Mouse (Mus musculus) limb, embryonic 12.5 days (tissue): ENCODE measurements at regions not wholly inside any gene's neighbourhood (a gene's known extent, or its start where the extent isn't known, plus 50 kb on each side); places are given as distances from the start of the nearest gene placed in this dataset.

Experiments
- ATAC-seq: fragments of 200-750 bp; cut with Nextera tagmentation; 2 replicates; pipeline ENCODE4 v1.8.0; 2017; ENCODE audit warnings: low read depth, moderate TSS enrichment; ENCODE audit not compliant: insufficient number of reproducible peaks, insufficient read depth, low FRiP score, low TSS enrichment
- H3K27ac ChIP-seq: fragments of 300-500 bp; sonication (generic); 2 replicates; pipeline ENCODE4 v1.5.1; 2016; ENCODE audit warnings: mild to moderate bottlenecking, moderate library complexity
- H3K27me3 ChIP-seq: fragments of 300-500 bp; sonication (generic); 2 replicates; pipeline ENCODE4 v1.6.1; 2016; ENCODE audit warnings: mild to moderate bottlenecking, moderate library complexity
- H3K36me3 ChIP-seq: fragments of 300-500 bp; sonication (generic); 2 replicates; pipeline ENCODE4 v1.6.1; 2016; ENCODE audit warnings: mild to moderate bottlenecking, moderate library complexity
- H3K4me1 ChIP-seq: fragments of 300-500 bp; sonication (generic); replicated peaks from 2 replicates; pipeline ENCODE4 v1.6.1; 2016
- H3K4me2 ChIP-seq: fragments of 300-500 bp; sonication (generic); 2 replicates; pipeline ENCODE4 v1.6.1; 2016; ENCODE audit warnings: mild to moderate bottlenecking, moderate library complexity
- H3K4me3 ChIP-seq: fragments of 300-500 bp; sonication (generic); replicated peaks from 2 replicates; pipeline ENCODE4 v1.5.1; 2016; ENCODE audit warnings: mild to moderate bottlenecking
- H3K9ac ChIP-seq: fragments of 300-500 bp; sonication (generic); replicated peaks from 2 replicates; pipeline ENCODE4 v1.6.1; 2016; ENCODE audit warnings: mild to moderate bottlenecking, moderate library complexity
- H3K9me3 ChIP-seq: fragments of 300-500 bp; sonication (generic); 2 replicates; pipeline ENCODE4 v1.6.1; 2016; ENCODE audit warnings: mild to moderate bottlenecking, moderate library complexity
- WGBS: fragments of 180-500 bp; shearing (Covaris S2); methylation state at CpG from one replicate; pipeline ENCODE4 v1.1.7; 2016; 5-methylcytosine and 5-hydroxymethylcytosine counted together

DNA sequence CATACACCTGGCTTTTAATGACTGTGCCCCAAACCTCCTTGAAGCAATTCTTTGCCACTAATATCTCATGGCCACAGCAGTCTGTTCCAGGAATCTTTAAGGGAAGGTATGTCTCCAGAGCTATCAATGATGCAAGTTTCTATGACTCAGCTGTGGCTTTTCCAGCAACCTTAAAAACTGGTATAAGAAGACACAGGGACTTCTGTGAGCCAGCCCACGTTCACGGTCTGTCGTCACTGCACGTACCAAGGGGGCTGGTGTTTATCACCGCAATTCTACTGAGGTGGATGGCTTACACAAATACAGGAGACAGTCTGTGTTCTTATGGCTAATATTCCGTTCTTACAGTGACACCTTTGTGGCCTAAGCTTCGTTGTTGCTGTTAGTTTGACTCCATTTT is 234.9 kb downstream of the Etnk1 start:
- H3K9me3 ChIP-seq: no peaks in the 10 kb centered on the region
- ATAC-seq: no peak
- H3K4me2 ChIP-seq: no peak overlapping the region
- no peaks in the 10 kb centered on the region for H3K4me1 ChIP-seq
- no peak overlapping the region for H3K9ac ChIP-seq
- H3K27me3 ChIP-seq: peaks cover 4% of the 10 kb centered on the region; the same call in 1 of the 2 replicates
- no peak overlapping the region for H3K27ac ChIP-seq
- H3K36me3 ChIP-seq: no peaks in the 10 kb centered on the region
- H3K4me3 ChIP-seq: no peak overlapping the region
- WGBS: 84% methylated on average over 7 of the region's 7 CpGs

DNA sequence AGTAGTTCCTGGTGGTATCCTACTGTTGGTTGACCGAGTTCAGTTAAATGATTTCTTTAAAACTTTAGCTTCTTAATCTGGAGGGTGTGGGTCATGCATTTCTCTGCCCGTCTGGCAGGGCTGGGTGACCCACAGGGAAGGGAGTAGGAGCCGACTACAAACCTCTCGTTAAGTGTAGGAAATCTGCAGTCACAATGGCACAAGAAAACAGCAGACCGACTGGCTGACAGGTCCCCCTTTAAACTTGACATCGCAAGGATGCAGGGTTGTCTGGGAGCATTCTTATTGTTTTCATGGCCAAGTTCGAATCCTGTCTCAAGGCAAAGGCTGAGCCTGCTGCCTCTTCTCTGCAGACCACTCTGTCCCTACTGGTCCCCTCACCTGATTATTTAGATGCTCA is 235.7 kb downstream of the Etnk1 start:
- Histone ChIP-seq H3K27ac (no peak overlapping the region), H3K4me1 (no peaks in the 10 kb centered on the region), H3K27me3 (peaks cover 4% of the 10 kb centered on the region; the same call in 1 of the 2 replicates), H3K9me3 (no peaks in the 10 kb centered on the region), H3K36me3 (no peaks in the 10 kb centered on the region), H3K4me2 (no peak overlapping the region), H3K4me3 (no peak overlapping the region), H3K9ac (no peak overlapping the region)
- 64% methylated on average over 7 of the region's 7 CpGs for WGBS
- no peak for ATAC-seq

DNA sequence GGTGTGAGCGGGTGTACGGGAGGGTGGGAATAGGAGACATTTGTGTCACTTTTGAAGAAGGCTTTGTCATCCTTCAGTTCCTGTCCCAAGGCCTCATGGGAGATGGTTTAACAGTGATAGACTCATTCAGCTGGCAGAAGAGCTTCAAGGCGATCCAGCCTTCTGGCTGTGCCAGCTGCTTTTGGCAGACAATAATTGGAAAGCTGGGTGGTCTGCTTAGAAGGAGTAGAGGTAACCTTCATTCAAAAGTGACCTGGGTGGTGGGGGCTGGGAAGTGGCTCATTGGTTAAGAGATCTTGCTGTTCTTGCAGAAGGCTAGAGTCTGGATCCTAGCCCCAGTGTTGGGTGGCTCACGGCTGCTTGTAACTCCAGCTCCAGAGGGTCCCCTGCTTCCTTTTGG is 237.5 kb downstream of the Etnk1 start:
- Histone ChIP-seq H3K9me3 (no peaks in the 10 kb centered on the region), H3K4me2 (no peak overlapping the region), H3K4me3 (no peak overlapping the region), H3K27me3 (peaks cover 4% of the 10 kb centered on the region; the same call in 1 of the 2 replicates), H3K27ac (no peak overlapping the region), H3K36me3 (no peaks in the 10 kb centered on the region), H3K9ac (no peak overlapping the region), H3K4me1 (no peaks in the 10 kb centered on the region)
- 95% methylated on average over 4 of the region's 4 CpGs for WGBS
- ATAC-seq: no peak

DNA sequence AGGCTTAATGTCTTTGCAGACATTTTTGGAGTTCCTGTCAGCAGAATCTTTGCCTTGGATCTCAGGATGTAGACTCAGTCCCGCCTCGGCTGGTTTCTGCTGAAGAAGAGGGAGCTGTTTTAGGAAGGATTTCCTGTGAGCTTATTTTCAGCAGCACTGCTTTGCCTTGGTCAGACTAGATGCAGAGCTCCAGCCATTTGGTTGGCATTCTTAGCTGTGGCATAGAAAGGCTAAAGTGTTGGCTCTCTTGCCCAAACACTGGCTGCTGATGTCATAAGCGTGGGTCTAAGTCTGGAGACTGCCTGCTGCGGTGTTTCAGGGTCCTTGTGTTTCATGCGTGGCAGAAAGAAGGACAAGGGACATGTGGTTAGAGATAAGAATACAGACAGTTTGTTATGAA is 245.0 kb downstream of the Etnk1 start:
- Histone ChIP-seq H3K4me1 (no peaks in the 10 kb centered on the region), H3K4me2 (no peak overlapping the region), H3K9ac (no peak overlapping the region), H3K4me3 (no peak overlapping the region), H3K27me3 (no peaks in the 10 kb centered on the region; the same call in 1 of the 2 replicates), H3K27ac (no peak overlapping the region), H3K36me3 (no peaks in the 10 kb centered on the region), H3K9me3 (peaks cover 3% of the 10 kb centered on the region; the same call in 1 of the 2 replicates)
- ATAC-seq: no peak
- 90% methylated on average over 5 of the region's 5 CpGs for WGBS

DNA sequence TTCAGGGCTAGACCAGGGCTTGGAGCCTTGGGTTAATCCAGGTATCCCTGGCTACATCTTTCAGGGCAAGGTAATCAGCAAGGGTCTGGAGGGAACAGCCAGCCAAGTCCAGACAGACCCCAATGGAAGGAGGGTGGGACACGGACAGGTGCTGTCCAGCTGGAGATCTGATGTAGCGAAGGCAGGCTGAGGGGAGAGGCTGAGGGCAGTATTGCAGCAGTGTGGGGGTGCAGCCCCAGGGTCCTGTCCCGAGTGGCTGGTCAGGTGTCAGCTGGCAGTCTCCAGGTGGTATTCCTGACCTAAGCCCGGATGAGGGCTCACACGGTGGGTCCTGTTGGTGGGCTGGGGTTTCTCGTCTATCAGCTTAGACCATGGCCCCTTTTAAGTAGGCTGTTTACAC is 245.7 kb downstream of the Etnk1 start:
- no peaks in the 10 kb centered on the region for H3K36me3 ChIP-seq
- H3K4me2 ChIP-seq: no peak overlapping the region
- no peak overlapping the region for H3K27ac ChIP-seq
- no peaks in the 10 kb centered on the region for H3K4me1 ChIP-seq
- WGBS: 80% methylated on average over 6 of the region's 6 CpGs
- H3K9ac ChIP-seq: no peak overlapping the region
- H3K4me3 ChIP-seq: no peak overlapping the region
- H3K27me3 ChIP-seq: no peaks in the 10 kb centered on the region; the same call in 1 of the 2 replicates
- ATAC-seq: no peak
- H3K9me3 ChIP-seq: peaks cover 6% of the 10 kb centered on the region; the same call in 1 of the 2 replicates

DNA sequence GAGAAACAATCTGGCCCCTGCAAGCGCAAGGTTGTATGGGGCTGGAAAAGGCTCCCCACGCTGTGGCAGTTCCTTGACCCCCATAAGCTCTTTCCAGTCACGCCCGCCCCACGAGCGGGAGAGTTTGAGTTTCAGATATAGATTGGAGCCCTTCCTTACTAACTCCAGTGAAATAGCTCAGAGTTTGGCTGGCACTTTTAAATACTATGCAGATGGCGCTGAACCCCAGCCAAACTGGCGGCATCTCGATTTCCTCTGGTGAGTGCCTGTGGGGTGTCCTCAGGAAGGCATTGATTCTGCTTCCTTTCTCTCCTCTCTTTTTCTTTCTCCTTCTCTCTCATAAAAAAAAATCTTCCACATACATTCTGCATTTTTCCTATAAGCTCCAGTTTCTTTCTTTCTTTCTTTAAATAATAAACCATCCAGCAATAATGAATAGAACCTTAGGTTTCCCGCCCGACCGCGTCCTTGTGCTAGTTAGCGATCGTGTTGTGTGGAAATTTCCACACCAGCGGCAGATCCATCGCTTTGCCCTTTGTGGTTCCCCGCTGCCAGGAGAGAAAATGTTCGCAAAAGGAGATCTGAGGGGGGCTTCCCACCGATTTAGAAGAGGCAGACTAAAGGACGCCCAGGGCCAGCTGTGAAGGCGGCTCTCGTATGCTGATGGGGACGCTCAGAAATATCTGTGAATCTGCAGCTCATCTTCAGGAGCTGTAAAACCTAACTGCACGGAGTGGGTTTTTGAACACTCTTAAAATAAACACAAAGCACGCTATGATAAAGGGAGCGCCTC is 247.8 kb downstream of the Etnk1 start:
- 84% methylated on average over 27 of the region's 27 CpGs for WGBS
- Histone ChIP-seq H3K4me1 (0 out of 2 replicates have a peak, but pooled peaks cover under 1% of the 10 kb centered on the region), H3K27ac (no peak overlapping the region), H3K36me3 (no peaks in the 10 kb centered on the region), H3K4me3 (no peak overlapping the region), H3K27me3 (no peaks in the 10 kb centered on the region), H3K9ac (no peak overlapping the region), H3K4me2 (no peak overlapping the region), H3K9me3 (peaks cover 8% of the 10 kb centered on the region; the same call in 1 of the 2 replicates)
- ATAC-seq: no peak

DNA sequence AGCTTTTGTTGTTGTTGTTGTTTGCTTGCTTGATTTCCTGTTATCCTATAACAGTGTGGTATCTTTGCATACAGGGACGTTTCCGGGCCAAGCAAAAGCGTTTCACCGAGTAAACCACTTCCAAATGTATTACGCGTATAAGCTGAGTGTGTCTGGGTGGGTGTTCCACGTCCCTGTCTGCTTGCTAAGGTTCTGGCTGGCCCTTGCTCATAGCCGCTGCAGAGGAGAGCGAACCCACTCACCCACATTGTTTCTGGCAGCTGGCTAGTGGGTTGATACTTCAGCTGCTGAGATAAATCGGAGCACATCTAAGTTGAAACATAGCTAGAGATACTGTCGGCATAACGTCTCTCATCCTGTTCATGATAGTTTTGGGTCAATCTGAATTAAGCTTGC is 248.4 kb downstream of the Etnk1 start:
- Histone ChIP-seq H3K4me3 (no peak overlapping the region), H3K36me3 (no peaks in the 10 kb centered on the region), H3K9ac (no peak overlapping the region), H3K4me1 (0 out of 2 replicates have a peak, but pooled peaks cover 3% of the 10 kb centered on the region), H3K9me3 (peaks cover 8% of the 10 kb centered on the region; the same call in 1 of the 2 replicates), H3K27ac (no peak overlapping the region), H3K4me2 (no peak overlapping the region), H3K27me3 (no peaks in the 10 kb centered on the region)
- ATAC-seq: no peak
- 85% methylated on average over 12 of the region's 12 CpGs for WGBS

DNA sequence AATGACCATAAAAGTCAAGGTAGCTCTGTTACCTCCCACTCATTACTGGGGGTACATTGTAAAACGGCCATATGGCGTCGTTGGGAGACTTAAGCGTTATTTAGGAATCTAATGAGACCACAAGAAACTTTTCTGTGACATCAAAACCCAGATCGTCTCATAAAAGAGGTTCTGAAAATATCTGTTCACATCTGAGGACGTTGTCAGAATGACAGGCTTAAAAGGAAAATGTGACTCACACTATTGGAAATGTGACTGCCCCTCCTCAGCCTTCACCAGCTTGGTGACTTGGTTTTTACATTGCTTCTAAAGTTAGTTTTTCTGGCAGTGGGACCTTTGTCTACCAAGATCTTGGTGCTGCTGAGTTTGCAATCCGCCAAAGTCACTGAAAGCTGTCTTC is 252.9 kb downstream of the Etnk1 start:
- Histone ChIP-seq H3K27ac (peak overlapping the region; percentile 18; the same call in 1 of the 2 replicates), H3K4me1 (0 out of 2 replicates have a peak, but pooled peaks cover 3% of the 10 kb centered on the region), H3K4me3 (no peak overlapping the region), H3K36me3 (no peaks in the 10 kb centered on the region), H3K27me3 (0 out of 2 replicates have a peak, but pooled peaks cover 4% of the 10 kb centered on the region), H3K9ac (no peak overlapping the region), H3K4me2 (no peak overlapping the region), H3K9me3 (peaks cover 8% of the 10 kb centered on the region; the same call in 1 of the 2 replicates)
- 56% methylated on average over 7 of the region's 7 CpGs for WGBS
- ATAC-seq: no peak

DNA sequence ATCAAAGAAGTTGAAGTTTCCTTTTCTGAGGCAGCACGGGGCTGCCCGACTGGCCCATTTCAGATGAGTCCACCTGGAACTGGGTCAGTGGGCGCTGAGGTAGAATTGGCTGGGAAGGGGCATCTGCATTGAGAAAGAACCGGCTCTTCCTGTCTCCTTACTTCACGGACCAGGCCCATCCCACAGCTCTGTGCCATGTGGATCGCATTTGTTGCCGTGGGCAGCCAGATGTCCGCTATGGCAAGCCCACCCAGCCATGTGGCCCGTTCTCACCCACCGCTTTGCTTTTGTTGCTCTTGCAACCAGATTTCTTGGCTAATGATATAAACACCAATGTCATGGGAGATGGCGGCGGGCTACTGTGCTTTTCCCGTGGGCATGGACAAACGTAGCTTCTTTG is 256.0 kb downstream of the Etnk1 start:
- WGBS: 84% methylated on average over 14 of the region's 14 CpGs
- Histone ChIP-seq H3K4me1 (peaks cover 3% of the 10 kb centered on the region; the same call in 1 of the 2 replicates), H3K4me3 (no peak overlapping the region), H3K9ac (no peak overlapping the region), H3K4me2 (no peak overlapping the region), H3K27ac (0 out of 2 replicates have a peak overlapping the region, but pooled peaks have one; percentile 4), H3K27me3 (0 out of 2 replicates have a peak, but pooled peaks cover 11% of the 10 kb centered on the region), H3K36me3 (no peaks in the 10 kb centered on the region), H3K9me3 (no peaks in the 10 kb centered on the region)
- no peak for ATAC-seq

DNA sequence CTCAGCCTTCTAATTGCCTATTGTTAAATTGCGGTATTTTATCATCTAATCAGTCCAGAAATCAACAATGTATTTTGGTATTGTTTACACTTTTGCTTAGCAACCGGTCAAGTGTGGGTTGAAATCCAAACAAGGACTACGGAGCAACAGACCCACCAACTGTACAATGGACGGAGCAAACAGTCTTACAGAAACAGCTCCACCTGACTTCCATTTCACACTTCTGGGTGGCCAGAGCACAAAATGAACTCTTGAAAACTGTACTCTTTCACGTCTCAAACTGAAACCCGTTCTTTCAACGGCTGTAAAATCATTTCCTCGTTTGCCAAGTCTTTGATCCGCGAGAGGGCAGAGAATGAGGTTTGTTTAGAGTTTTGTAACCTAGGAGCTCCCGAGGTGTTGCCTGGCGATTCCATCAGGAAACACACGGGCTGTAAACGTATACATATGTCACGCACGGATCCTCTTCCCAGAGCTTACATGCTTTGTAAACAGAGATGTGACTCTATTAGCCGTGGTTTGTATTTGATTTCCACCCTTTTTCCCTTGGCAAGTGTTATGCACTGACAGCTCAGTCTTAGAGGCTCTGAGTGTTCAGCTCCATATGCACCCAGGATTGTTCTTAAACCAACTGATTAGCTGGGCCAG is 258.3 kb downstream of the Etnk1 start:
- peak overlapping the region; percentile 13; the same call in 1 of the 2 replicates for H3K4me2 ChIP-seq
- 0 out of 2 replicates have a peak, but pooled peaks cover 11% of the 10 kb centered on the region for H3K27me3 ChIP-seq

DNA sequence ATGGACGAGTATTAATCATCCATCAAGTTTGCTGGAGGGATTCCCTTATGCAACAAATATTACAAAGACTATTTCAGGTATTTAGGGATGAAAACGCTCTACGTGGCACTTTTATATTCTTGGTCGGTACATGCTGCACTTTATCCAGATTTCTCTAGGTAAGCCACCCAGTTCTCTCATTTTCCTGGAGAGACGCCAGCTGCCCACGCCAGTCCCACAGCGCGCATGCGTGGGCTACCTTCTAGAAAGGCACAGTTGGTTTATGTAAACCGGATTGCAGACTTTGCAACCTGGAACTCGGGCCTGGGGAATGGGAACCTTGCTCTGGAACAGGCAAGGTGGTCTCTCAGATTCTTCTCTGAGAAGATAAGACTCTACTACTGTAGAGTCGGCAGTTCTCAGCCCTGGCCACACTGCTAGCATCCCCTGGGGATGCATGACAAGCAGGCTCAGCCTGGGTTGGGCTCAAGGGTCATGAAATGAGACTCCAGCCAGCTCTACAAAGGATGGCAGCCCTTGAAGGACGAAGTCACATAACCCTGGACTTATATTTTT is 265.0 kb downstream of the Etnk1 start:
- H3K4me1 ChIP-seq: 0 out of 2 replicates have a peak, but pooled peaks cover 3% of the 10 kb centered on the region
- WGBS: 92% methylated on average over 13 of the region's 13 CpGs
- H3K9me3 ChIP-seq: no peaks in the 10 kb centered on the region
- H3K9ac ChIP-seq: no peak overlapping the region
- H3K27me3 ChIP-seq: peaks cover 26% of the 10 kb centered on the region
- no peak overlapping the region for H3K4me2 ChIP-seq
- ATAC-seq: no peak
- H3K36me3 ChIP-seq: no peaks in the 10 kb centered on the region
- H3K27ac ChIP-seq: no peak overlapping the region
- no peak overlapping the region for H3K4me3 ChIP-seq

More for the DNA sequence above, 258.3 kb downstream of the Etnk1 start:
- H3K4me1 ChIP-seq: no peaks in the 10 kb centered on the region; the same call in 1 of the 2 replicates
- no peak overlapping the region for H3K9ac ChIP-seq
- no peak for ATAC-seq
- no peaks in the 10 kb centered on the region for H3K36me3 ChIP-seq
- H3K4me3 ChIP-seq: no peak overlapping the region
- H3K9me3 ChIP-seq: no peaks in the 10 kb centered on the region
- 31% methylated on average over 17 of the region's 17 CpGs for WGBS
- H3K27ac ChIP-seq: no peak overlapping the region
